ENCODE assay signal across 9 mouse cellular contexts in the genomic region with DNA sequence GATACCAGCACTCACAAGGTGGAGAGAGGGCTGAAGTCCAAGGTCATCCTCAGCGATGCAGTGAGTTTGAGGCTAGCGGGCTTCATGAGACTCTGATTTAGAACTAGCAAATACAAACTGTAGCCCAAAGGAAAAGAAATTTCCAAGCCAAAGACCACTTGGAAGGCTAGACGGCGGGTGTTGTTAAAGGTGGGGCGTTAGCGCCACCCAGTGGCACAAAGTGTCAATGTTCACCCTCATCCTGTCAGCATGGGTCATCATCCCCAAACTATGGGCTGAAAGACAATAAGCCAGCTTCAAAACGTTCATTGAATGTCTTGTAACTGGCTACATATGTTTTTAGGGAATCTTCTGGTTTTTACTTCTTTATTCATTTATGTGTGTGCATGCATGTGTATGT. TPM values are rescaled to one million over a fixed set of nuclear protein-coding genes. Genes with fewer than 3 reads are reported as not detected.
DNase-seq lines count a peak whose midpoint lies in the region; TF ChIP-seq lines count a peak whose summit lies in the region.
"Had no signal": no experiment of that assay in that cellular context is flagged by ENCODE, and none has a peak within 500 bp of the region (broad histone marks: within the 10 kb centered on the region; RNA-seq: fewer than 3 reads in every experiment).

No protein-coding gene starts in this region.

- no peak overlapping the region for H3K9ac ChIP-seq in MEL (ENCODE audit: control insufficient read depth, low read depth, low read length, poor library complexity, severe bottlenecking)
- H3K9ac ChIP-seq: liver, embryonic 15.5 days had no signal

- no peak overlapping the region for H3K4me3 ChIP-seq in cerebellum, adult 2 months (replicated peaks; ENCODE audit: insufficient read depth, low read depth, low read length)
- H3K4me3 ChIP-seq in MEL (ENCODE audit: control insufficient read depth in 1 of 2, insufficient read depth in 1 of 2, low read depth in 2 of 2, low read length in 2 of 2), result no peak overlapping the region
- H3K4me3 ChIP-seq: liver, embryonic 15.5 days had no signal

- TF ChIP-seq RAD21 in MEL (IDR thresholded peaks at IDR 0.05; ENCODE audit: low read depth, low read length), result peak; percentile 99

- H3K4me1 ChIP-seq in cerebellum, adult 2 months (ENCODE audit: control insufficient read depth, insufficient read depth, low read length), result 0 out of 2 replicates have a peak, but pooled peaks cover 2% of the 10 kb centered on the region
- H3K4me1 ChIP-seq in MEL (ENCODE audit: control insufficient read depth in 1 of 2, insufficient read depth in 2 of 2, low read length in 2 of 2), result no peaks in the 10 kb centered on the region
- H3K4me1 ChIP-seq: liver, embryonic 15.5 days had no signal

- peak; percentile 50 to 68 for DNase-seq in cerebellum, adult 2 months
- DNase-seq in cerebellum, adult 11-12 months, result no peak
- DNase-seq in MEL (ENCODE audit: low read depth, low spot score), result peak; percentile 75
- peak; percentile 87 to 88 for DNase-seq in cerebellum, postnatal 14 days
- peak; percentile 76 for DNase-seq in gastrocnemius, postnatal 10 days
- peak; percentile 37 to 82 for DNase-seq in layer of hippocampus, adult 18-20 months (ENCODE audit: low spot score in 2 of 2)
- DNase-seq in lung, postnatal 36 days, result peak; percentile 86
- DNase-seq in skeletal muscle tissue, adult 2 months (ENCODE audit: low read depth, low spot score), result peak; percentile 48

- no peaks in the 10 kb centered on the region for H3K27me3 ChIP-seq in cerebellum, adult 2 months (ENCODE audit: control insufficient read depth, insufficient read depth, low read length)
- no peaks in the 10 kb centered on the region; a peak in 1 of 4 replicates for H3K27me3 ChIP-seq in MEL (ENCODE audit: control insufficient read depth in 1 of 2, insufficient read depth in 2 of 2, low read length in 2 of 2)
- H3K27me3 ChIP-seq: liver, embryonic 15.5 days had no signal

- peak; percentile 97 for TF ChIP-seq CTCF in cerebellum, adult 2 months (IDR thresholded peaks at IDR 0.05; ENCODE audit: borderline replicate concordance, insufficient read depth, low read depth, low read length)
- TF ChIP-seq CTCF in MEL (IDR thresholded peaks at IDR 0.05 in 2 of 3, conservative IDR thresholded peaks at IDR 0.05 in 1 of 3; ENCODE audit: control insufficient read depth in 1 of 3, insufficient read depth in 1 of 3, low read depth in 2 of 3, low read length in 3 of 3, poor library complexity in 1 of 3, severe bottlenecking in 1 of 3), result peak; percentile 77 to 100 (median 95)

- 3% methylated on average over 7 of the region's 7 CpGs for WGBS in cerebellum, adult 2 months

- H3K9me3 ChIP-seq in MEL (replicated peaks; ENCODE audit: insufficient read depth, low read length), result no peaks in the 10 kb centered on the region
- H3K9me3 ChIP-seq: liver, embryonic 15.5 days had no signal

- no peaks in the 10 kb centered on the region for H3K79me2 ChIP-seq in MEL (ENCODE audit: control insufficient read depth, insufficient read depth, low read length, poor library complexity)

- H3K27ac ChIP-seq in cerebellum, adult 2 months (ENCODE audit: insufficient read depth, low read length), result no peak overlapping the region
- no peak overlapping the region for H3K27ac ChIP-seq in MEL (ENCODE audit: control insufficient read depth, low read depth, low read length)
- H3K27ac ChIP-seq: liver, embryonic 15.5 days had no signal

- H3K36me3 ChIP-seq in MEL (ENCODE audit: control insufficient read depth in 1 of 2, insufficient read depth in 2 of 2, low read length in 2 of 2), result no peaks in the 10 kb centered on the region
- H3K36me3 ChIP-seq: liver, embryonic 15.5 days had no signal

- no peak for TF ChIP-seq POLR2A in cerebellum, adult 2 months (IDR thresholded peaks at IDR 0.05; ENCODE audit: borderline replicate concordance, insufficient read depth, low read length)
- no peak for TF ChIP-seq POLR2A in MEL (IDR thresholded peaks at IDR 0.05; ENCODE audit: control insufficient read depth in 1 of 2, insufficient read depth in 1 of 2, low read depth in 1 of 2, low read length in 2 of 2, poor library complexity in 1 of 2)

- no peak for TF ChIP-seq EP300 in MEL (IDR thresholded peaks at IDR 0.05; ENCODE audit: low read depth in 1 of 2, low read length in 2 of 2)

TF ChIP-seq in MEL, 35 proteins besides CTCF, POLR2A, EP300 and RAD21:
- peak; percentile 97 for TF ChIP-seq ZC3H11A (IDR thresholded peaks at IDR 0.05; ENCODE audit: low read depth, low read length)
- TF ChIP-seq E2F4 (IDR thresholded peaks at IDR 0.05; ENCODE audit: borderline replicate concordance, low read depth, low read length), result no peak
- peak; percentile 99 for TF ChIP-seq SMC3 (IDR thresholded peaks at IDR 0.05; ENCODE audit: low read depth, low read length)

RNA-seq across cellular contexts. Expression of a gene that starts 14.7 kb away (rescaled TPM):
- polyA plus RNA-seq in cerebellum, adult 2 months (2012; rRNA removed), result 0.26 and 0.62 TPM in 2 replicates
- total RNA-seq in MEL (2012; rRNA removed), result not detected in 2 replicates
- under 1 TPM in 1 of 2 experiments, not detected in 1; 0.17 TPM for polyA plus RNA-seq in MEL (2012; ENCODE audit: insufficient read depth in 1 of 2, insufficient read length in 2 of 2, low read depth in 1 of 2, low replicate concordance in 2 of 2, missing spikeins in 1 of 2)
- not detected for total RNA-seq in gastrocnemius, postnatal 10 days (2021)
- not detected for total RNA-seq in layer of hippocampus, adult 18-20 months (2021)
- polyA plus RNA-seq: liver, embryonic 15.5 days had no signal

RNA-seq across cellular contexts. Expression of a gene that starts 14.8 kb away (rescaled TPM):
- 676 and 703 TPM in 2 replicates for polyA plus RNA-seq in cerebellum, adult 2 months (2012; rRNA removed)
- total RNA-seq in MEL (2012; rRNA removed), result 207 and 241 TPM in 2 replicates
- 1,000 to 10,000 TPM in 1 of 2 experiments, 100 to 1,000 TPM in 1; 465 to 1,097 TPM for polyA plus RNA-seq in MEL (2012; ENCODE audit: insufficient read depth in 1 of 2, insufficient read length in 2 of 2, low read depth in 1 of 2, low replicate concordance in 2 of 2, missing spikeins in 1 of 2)
- total RNA-seq in gastrocnemius, postnatal 10 days (2021), result 100 to 1,000 TPM; 812 to 961 TPM
- 100 to 1,000 TPM; 398 to 413 TPM for total RNA-seq in layer of hippocampus, adult 18-20 months (2021)

RNA-seq across cellular contexts. Expression of a gene that starts 19.3 kb away (rescaled TPM):
- 14.8 and 15.6 TPM in 2 replicates for polyA plus RNA-seq in cerebellum, adult 2 months (2012; rRNA removed)
- total RNA-seq in MEL (2012; rRNA removed), result 19.6 and 20.2 TPM in 2 replicates
- polyA plus RNA-seq in MEL (2012; ENCODE audit: insufficient read depth in 1 of 2, insufficient read length in 2 of 2, low read depth in 1 of 2, low replicate concordance in 2 of 2, missing spikeins in 1 of 2), result 10 to 100 TPM in 1 of 2 experiments, not detected in 1; 38.8 TPM
- 1 to 10 TPM; 6.1 to 7.5 TPM for total RNA-seq in gastrocnemius, postnatal 10 days (2021)
- total RNA-seq in layer of hippocampus, adult 18-20 months (2021), result 10 to 100 TPM; 16.0 to 18.1 TPM

RNA-seq across cellular contexts. Expression of a gene that starts 43.2 kb away (rescaled TPM):
- polyA plus RNA-seq in cerebellum, adult 2 months (2012; rRNA removed), result 123 and 131 TPM in 2 replicates
- total RNA-seq in MEL (2012; rRNA removed), result not detected in 2 replicates
- polyA plus RNA-seq in MEL (2012; ENCODE audit: insufficient read depth in 1 of 2, insufficient read length in 2 of 2, low read depth in 1 of 2, low replicate concordance in 2 of 2, missing spikeins in 1 of 2), result not detected
- total RNA-seq in gastrocnemius, postnatal 10 days (2021), result under 1 TPM; 0.09 to 0.11 TPM
- total RNA-seq in layer of hippocampus, adult 18-20 months (2021), result 10 to 100 TPM; 75.2 to 77.7 TPM
